Mouse (Mus musculus): Measurements from ENCODE around the gene Pnmal2.

Pnmal2 gene

GRCm38 (mm10) chr7:16944061-16944807 is at the start of gene Pnmal2:
TSS of gene Pnmal2 (plus strand) at chr7:16944682.
- DNase-seq, result peak; percentile 61 to 79

DNA sequence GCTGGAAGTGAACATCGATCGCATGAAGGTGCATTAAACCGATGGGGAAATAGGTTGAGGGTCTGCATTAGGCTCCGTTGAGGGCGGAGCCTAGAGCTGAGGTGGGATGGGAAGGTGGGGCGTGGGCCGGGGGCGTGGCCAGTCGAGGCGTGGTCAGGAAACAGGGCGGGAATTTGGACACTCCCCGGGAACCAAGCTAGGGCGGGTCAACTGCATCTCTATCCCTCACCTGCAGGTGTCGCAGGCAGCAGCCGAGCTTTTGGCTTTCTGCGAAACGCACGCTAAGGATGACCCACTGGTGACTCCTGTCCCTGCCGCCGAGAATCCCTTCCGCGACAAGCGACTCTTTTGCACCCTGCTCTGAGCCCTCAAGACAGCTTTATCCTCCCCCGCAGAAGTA is 49.5 kb upstream of the Pnmal2 start:
- DNase-seq, result peak; percentile 56 to 75

DNA sequence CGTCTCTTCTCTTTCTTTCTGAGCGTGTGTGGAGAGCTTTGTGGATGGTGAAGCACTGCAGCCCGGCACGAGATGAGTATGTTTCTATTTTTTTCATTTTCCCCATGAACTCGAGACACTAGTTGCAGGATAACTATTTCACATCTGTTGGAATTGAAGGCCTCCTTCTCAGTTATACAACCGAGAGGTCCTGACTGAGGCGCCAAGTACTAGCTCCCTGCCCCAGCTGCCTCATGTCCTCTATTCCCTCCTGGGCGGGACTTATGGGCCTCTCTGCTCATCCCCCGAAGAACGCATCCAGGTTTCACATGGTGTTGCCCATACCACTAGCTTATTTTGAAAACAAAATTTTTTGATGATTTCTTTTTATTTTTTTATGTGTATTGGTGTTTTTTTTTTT is 49.0 kb upstream of the Pnmal2 start:
- DNase-seq, result no peak

DNA sequence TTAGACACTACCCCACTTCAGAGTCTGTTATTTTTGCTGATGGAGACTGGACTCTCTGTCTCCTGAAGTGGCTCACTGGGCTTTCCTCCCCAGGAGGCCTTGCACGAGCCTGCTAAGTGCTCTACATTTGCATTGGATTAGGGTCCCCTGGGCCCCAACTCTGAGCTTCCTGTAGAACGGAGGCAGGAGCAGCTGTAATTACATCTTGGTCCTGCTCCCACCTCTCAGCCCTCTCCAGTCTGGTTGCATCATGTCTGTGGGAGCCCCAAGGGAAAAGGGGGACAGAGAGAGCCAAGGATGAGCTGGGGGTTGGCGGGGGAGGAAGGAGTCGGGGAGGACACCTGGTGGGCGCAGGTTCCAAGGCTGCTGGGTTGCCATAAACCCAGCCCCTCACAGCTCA is 44.0 kb upstream of the Pnmal2 start:
- DNase-seq, result no peak

GRCm38 (mm10) chr7:16903439-16903955 is 41.0 kb upstream of the Pnmal2 start:
- no peak for DNase-seq

DNA sequence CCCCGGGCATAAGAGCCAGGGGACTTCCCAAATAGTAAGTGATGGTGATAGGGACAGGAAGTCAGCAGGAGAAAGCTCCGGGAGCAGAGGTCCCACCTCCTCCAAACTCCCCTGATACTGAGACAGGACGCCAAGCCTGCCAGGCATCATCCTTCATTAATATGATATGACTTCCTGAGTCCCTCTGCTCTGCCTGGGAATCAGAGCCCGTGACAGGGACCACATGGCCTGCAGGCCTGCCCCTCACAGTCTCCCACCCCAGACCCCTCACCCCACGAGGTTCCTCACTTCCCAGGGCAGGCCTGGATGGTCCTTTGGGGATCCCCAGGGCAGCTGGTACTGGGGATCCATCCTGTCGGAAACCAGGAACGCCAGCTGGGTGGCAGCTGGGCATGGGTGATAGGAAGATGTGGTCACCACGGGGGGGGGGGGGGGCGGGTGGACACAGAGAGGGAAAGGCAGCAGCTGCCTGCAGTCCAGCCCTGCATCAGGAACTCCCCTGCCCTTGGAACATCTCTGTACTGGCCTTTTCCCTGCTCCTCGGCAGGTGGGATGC is 40.3 kb upstream of the Pnmal2 start:
- no peak for DNase-seq

GRCm38 (mm10) chr7:16905491-16906021 is 38.9 kb upstream of the Pnmal2 start:
- no peak for DNase-seq

GRCm38 (mm10) chr7:16906281-16906680 is 38.2 kb upstream of the Pnmal2 start, which contains the start of gene Ptgir:
TSS of gene Ptgir (plus strand) at chr7:16906490.
- DNase-seq, result no peak

DNA sequence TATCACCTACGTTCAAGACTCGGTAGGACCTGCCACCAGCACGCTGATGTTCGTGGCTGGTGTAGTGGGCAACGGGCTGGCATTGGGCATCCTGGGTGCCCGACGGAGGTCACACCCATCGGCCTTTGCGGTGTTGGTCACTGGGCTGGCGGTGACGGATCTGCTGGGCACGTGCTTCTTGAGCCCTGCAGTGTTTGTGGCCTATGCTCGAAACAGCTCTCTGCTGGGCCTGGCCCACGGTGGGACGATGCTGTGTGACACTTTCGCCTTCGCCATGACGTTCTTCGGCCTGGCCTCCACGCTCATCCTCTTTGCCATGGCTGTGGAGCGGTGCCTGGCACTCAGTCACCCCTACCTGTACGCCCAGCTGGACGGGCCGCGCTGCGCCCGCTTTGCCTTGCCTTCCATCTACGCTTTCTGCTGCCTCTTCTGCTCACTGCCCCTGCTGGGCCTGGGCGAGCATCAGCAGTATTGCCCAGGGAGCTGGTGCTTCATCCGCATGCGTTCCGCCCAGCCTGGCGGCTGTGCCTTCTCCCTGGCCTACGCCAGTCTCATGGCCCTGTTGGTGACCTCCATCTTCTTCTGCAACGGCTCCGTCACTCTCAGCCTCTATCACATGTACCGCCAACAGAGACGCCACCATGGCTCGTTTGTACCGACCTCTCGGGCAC is 37.5 kb upstream of the Pnmal2 start:
- no peak for DNase-seq

GRCm38 (mm10) chr7:16907842-16908241 is 36.6 kb upstream of the Pnmal2 start:
- DNase-seq, result no peak

DNA sequence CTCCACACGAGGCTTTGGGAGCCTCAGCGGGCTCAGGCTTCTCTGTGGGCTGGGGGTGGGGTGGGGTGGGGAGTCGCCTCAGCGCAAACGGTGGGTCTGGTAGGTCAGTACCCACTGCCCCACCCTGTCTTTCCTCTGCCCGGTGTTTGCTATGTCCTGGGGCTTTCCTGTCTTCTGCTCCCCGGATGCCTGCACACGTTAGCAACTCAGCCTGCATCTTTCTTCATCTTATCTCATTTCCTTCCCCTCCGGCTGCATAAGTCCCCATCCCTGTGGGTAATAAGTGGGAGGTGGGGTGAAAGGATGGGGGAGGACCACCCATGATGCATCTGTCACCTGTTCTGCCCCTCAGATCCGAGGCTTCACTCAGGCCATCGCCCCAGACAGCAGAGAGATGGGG is 36.1 kb upstream of the Pnmal2 start:
- no peak for DNase-seq

GRCm38 (mm10) chr7:16908859-16909258 is 35.6 kb upstream of the Pnmal2 start:
- no peak for DNase-seq

DNA sequence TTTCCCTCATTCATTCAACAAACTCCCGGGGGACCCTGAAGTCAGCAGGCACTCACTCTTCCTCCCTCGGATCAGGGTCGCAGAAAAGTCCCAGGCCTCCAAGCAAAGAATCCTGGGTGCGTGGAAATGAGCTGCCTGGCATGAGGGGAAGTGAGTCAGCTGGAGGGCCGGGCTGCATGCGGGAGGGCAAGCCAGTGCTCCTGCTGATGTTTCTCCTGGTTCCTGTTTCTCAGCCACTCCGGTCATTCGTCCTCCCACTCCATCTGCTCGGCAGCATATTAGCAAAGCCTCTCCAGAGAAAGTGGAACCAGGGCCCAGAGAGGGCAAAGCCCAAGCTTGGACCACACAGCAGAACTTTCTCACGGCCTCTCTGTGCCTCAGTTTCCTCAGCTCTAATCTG is 34.6 kb upstream of the Pnmal2 start:
- DNase-seq, result no peak

DNA sequence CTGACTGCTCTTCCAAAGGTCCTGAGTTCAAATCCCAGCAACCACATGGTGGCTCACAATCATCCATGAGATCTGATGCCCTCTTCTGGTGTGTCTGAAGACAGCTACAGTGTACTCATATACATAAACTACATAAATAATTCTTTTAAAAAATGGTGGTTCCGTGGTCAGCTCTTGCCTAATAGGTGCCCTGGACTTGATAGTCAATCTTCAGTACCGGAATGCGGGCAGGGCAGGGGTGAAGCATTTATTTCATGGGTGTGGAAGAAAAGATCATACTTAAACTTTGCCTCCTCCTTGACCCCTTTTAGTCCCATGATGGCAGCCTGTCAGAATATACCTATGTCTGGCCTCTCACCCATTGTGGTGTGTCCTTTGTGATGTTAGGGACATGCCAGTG is 32.6 kb upstream of the Pnmal2 start:
- DNase-seq, result no peak

DNA sequence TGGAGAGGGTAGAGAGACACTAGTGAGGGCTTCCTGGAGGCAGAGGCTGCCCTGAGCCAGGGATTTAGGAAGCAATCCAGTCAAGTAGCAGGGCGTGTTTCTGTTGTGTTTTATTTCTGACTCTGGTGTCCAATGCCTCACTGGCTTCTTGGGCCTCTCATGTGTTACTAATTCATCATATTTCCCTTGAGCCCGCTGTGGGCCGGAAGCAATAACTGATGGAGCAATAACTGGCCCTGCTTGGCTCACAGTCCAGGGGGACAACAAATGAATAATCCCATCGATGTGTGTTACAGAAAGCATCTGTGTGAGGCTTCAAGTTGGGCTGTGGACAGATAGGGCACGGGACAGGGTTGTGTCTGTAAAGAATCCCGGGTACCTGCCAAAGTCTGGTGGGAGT is 32.1 kb upstream of the Pnmal2 start:
- no peak for DNase-seq

GRCm38 (mm10) chr7:16913806-16914452 is 30.6 kb upstream of the Pnmal2 start:
- DNase-seq, result peak in 1 of 2 experiments; percentile 76

DNA sequence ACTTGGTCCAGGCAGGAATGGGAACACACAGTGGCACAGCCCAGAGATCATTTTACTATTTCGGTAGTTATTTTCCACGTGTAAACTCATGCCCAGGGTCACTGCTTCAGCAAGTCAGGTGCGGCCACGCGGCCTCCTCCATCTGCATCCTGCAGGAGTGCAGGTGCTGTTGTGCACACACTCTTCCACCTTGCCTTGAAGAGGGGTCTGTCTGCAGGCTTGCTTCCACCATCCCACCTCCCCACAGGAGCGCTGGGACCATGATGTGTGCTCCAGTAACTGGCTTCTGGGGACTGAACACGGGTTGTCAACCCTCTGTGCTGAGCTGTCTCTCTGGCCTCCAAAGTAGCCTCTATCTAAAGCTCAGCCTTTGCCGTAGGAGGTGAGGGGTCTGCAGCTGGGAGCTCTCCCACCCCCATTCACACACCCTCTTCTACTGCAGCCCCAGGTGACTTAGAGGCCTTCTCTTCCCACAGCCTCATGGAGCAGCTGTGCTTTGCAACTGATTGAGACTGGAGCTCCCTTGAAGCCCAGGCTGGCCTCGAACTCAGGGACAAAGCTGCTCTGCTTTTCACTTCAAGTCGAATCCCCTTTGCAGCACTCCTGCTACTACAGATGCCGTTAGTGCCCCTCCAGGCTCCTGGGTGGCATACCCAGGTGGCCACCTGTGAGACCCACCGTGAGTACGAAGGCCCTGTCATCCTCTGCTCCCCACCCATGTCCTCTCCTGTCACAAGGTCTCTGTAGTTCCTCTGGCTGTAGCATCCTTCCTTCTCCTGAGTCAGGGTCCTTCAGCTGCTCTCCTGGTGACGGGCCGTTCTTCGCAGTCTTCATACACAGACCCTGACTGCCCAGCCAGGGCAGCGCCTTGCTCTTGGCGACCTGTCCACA is 29.8 kb upstream of the Pnmal2 start:
- DNase-seq, result no peak

GRCm38 (mm10) chr7:16915461-16916340 is 28.8 kb upstream of the Pnmal2 start:
- no peak for DNase-seq

DNA sequence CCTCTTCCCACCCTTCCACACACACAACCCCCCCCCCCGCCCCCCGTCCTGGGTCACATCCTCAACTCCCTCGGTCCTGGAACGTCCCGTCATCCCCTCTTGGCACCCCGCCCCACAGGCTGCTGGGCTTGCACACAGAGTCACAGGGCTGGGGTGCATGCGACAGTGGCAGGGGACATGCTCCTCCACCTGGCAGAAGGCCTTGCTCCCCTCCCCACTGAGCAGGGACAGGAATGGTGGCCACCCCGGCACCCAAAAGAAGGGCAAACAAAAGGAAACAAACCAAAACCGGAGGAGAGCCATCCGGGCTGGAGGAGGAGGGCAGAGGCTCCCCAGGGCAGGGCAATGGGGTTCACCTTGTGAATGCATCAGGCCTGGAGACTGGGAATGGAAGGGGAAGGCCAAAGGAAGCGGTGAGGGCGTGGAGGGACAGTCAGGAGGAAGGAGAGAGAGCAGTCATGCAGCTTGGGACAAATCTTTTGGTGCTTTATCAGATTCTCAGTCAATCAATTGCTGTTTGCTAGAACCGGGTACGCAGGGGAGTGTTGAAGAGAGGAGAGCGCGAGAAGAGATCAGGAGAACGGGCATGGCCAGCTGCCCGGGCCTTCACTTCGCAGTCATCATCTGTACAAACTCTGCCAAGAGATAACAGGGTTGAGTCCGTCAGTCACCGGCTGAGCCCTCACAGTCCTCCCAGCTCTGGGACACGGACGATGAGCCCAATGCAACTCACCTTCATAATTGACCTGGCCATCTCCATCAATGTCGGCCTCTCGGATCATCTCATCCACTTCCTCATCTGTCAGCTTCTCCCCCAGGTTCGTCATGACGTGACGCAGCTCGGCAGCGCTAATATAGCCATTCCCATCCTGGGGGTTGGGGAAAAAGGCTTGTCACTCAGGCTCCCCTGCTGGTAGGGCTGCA is 27.9 kb upstream of the Pnmal2 start:
- DNase-seq, result no peak

- DNase-seq, result no peak
Observed at GRCm38 (mm10) chr7:16917447-16917846, 27.0 kb upstream of the Pnmal2 start.

Data from kidney, adult 8-10 months (tissue).